Mouse (Mus musculus) embryonic fibroblast, embryonic 13.5 days (primary cell): ENCODE measurements around the gene Acot7.

Experiments used
- CTCF ChIP-seq: IDR thresholded peaks from 2 replicates; pipeline ENCODE4 v1.5.1; 2011; ENCODE audit warnings: mild to moderate bottlenecking, control low read depth, low read length, moderate library complexity, borderline replicate concordance; ENCODE audit not compliant: insufficient read depth
- POLR2A ChIP-seq: IDR thresholded peaks from 2 replicates; pipeline ENCODE4 v1.6.1; 2011; ENCODE audit warnings: low read depth, mild to moderate bottlenecking, control low read depth, low read length, moderate library complexity

DNA sequence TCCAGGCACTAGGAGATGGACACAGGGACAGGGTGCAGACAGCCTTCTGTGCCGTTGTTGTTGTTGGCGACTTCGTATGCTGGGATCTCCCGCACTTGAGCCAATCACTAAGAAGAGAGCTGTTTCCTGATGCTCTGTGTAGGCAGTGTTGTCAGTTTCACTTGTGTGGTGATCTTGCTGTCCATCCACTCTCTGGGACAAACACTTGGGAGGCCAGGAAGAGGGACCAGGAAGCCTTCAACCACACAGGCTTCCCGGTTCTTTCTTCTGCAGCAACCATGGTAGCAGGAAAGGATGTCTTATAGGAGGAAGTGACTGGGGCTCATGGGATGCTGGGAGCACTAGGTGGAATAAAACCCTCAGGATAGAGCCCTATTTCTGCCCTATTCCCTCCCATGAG lies 12.8 kb downstream of the Acot7 start:
- no peak for TF ChIP-seq CTCF
- TF ChIP-seq POLR2A: no peak
